Mouse (Mus musculus) olfactory bulb, adult 2 months (tissue): ENCODE measurements around the gene Slc2a5.

Experiments
- CTCF ChIP-seq: fragments of 200-500 bp; IDR thresholded peaks from 2 replicates; pipeline ENCODE4 v1.5.1; 2012; ENCODE audit warnings: low read depth, mild to moderate bottlenecking, low read length, moderate library complexity; ENCODE audit not compliant: insufficient read depth
- POLR2A ChIP-seq: fragments of 200-500 bp; IDR thresholded peaks from 2 replicates; pipeline ENCODE4 v1.6.1; 2012; ENCODE audit warnings: mild to moderate bottlenecking, low read depth, low read length, moderate library complexity; ENCODE audit not compliant: insufficient read depth

- TF ChIP-seq CTCF: no peak
- TF ChIP-seq POLR2A: no peak
Measured at GRCm38 (mm10) chr4:150135254-150135653, 16.2 kb downstream of the Slc2a5 start.
